Mouse (Mus musculus) heart, adult 2 months (tissue): ENCODE results near the gene Zfp759. TPM values are rescaled to one million over a fixed set of nuclear protein-coding genes. Genes with fewer than 3 reads are reported as not detected.
A peak's percentile ranks its signal among the peaks of the same experiment; 100 is the strongest.
"Not testable (repeated sequence)": the region's sequence is repeated elsewhere in the genome, so short reads cannot be mapped to it uniquely, and the experiment has no call there.

ENCODE experiments used
- DNase-seq, 2 experiments: peaks; one replicate each; pipeline ENCODE4 v3.0.0; 2021
- H3K27ac ChIP-seq: fragments of 200-600 bp; 2 replicates; pipeline ENCODE4 v1.8.1; 2022
- H3K27me3 ChIP-seq: fragments of 200-500 bp; 2 replicates; pipeline ENCODE4 v1.6.1; 2012; ENCODE audit warnings: mild to moderate bottlenecking, low read length, inconsistent platforms, mixed read lengths; ENCODE audit not compliant: control insufficient read depth, insufficient read depth
- H3K36me3 ChIP-seq: fragments of 200-500 bp; 2 replicates; pipeline ENCODE4 v1.6.1; 2012; ENCODE audit warnings: low read length, inconsistent platforms; ENCODE audit not compliant: control insufficient read depth, insufficient read depth
- H3K4me1 ChIP-seq: fragments of 200-500 bp; 2 replicates; pipeline ENCODE4 v1.6.1; 2011; ENCODE audit warnings: low read length; ENCODE audit not compliant: control insufficient read depth, insufficient read depth
- H3K4me3 ChIP-seq: fragments of 200-600 bp; 2 replicates; pipeline ENCODE4 v1.8.1; 2022
- H3K79me2 ChIP-seq: fragments of 200-500 bp; replicated peaks from 2 replicates; pipeline ENCODE4 v1.6.1; 2012; ENCODE audit warnings: mild to moderate bottlenecking, inconsistent platforms, low read length, moderate library complexity, mixed read lengths; ENCODE audit not compliant: control insufficient read depth, insufficient read depth
- H3K9ac ChIP-seq: fragments of 200-500 bp; 2 replicates; pipeline ENCODE4 v1.6.1; 2012; ENCODE audit warnings: low read depth, mild to moderate bottlenecking, control low read depth, inconsistent platforms, low read length, mixed read lengths
- CTCF ChIP-seq: fragments of 200-600 bp; IDR thresholded peaks from 2 replicates; pipeline ENCODE4 v1.8.1; 2022; ENCODE audit warnings: antibody characterized with exemption, mild to moderate bottlenecking, moderate library complexity
- EP300 ChIP-seq: fragments of 200-500 bp; IDR thresholded peaks from 2 replicates; pipeline ENCODE4 v1.6.1; 2011; ENCODE audit warnings: low read depth, low read length, control low read depth; ENCODE audit not compliant: insufficient read depth
- POLR2A ChIP-seq: fragments of 200-500 bp; IDR thresholded peaks from 2 replicates; pipeline ENCODE4 v1.6.1; 2011; ENCODE audit warnings: mild to moderate bottlenecking, low read depth, low read length, control low read depth; ENCODE audit not compliant: insufficient read depth
- WGBS: fragments of 180-500 bp; shearing (Covaris S2); methylation state at CpG from one replicate; pipeline ENCODE4 v1.1.7; 2018; 5-methylcytosine and 5-hydroxymethylcytosine counted together
- intact Hi-C: fragments of 180-260 bp; cut with DNase I; formaldehyde crosslinking; loops from one replicate; pipeline ENCODE4 v1.15.1; 2025
- polyA plus RNA-seq: library from polyadenylated mRNA; depleted of rRNA; stranded (reverse); fragments of >200 nt; gene quantifications from 2 replicates; pipeline ENCODE4 v1.2.3, GENCODE M21; 2012; rRNA removed
- total RNA-seq, 2 experiments: library from RNA; stranded (reverse); gene quantifications; 2 replicates each; pipeline ENCODE4 v1.2.3; 2021

The Zfp759 gene
- total and polyA plus RNA-seq, 3 experiments, result 0.59 to 8.2 (median 4.0) TPM

DNA sequence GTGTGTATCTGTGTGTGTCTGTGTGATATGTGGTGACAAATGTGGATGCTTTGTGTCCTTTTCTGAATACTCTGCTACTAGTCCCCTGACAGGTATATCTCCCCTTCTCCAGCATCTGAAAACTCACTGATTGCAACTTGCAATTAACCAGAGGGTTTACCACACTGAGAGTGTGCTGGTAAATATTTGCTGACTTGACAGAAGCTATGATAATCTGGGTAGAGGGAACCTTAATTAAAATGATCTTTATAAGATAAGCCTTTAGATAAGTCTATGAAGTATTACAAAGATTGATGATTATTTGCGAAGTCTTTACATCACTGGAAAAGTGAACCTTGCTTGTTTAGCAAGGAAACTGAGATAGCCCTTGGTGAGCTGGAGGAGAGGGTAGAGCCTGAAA is 3.0 kb downstream of the Zfp759 start:
- Histone ChIP-seq H3K9ac (no peak overlapping the region), H3K27ac (no peak overlapping the region), H3K27me3 (no peaks in the 10 kb centered on the region), H3K4me3 (no peak overlapping the region), H3K4me1 (0 out of 2 replicates have a peak, but pooled peaks cover 2% of the 10 kb centered on the region), H3K79me2 (no peaks in the 10 kb centered on the region), H3K36me3 (peaks cover 3% of the 10 kb centered on the region; the same call in 1 of the 2 replicates)
- 94% methylated on average over 1 of the region's 1 CpGs for WGBS
- intact Hi-C loops, result loop anchor here (10.0 kb wide), 1 partner anchor 50 kb away; the partner anchor contains the start of gene Rsl1
- no peak for TF ChIP-seq CTCF
- TF ChIP-seq POLR2A, result no peak
- TF ChIP-seq EP300, result no peak
- no peak for DNase-seq

DNA sequence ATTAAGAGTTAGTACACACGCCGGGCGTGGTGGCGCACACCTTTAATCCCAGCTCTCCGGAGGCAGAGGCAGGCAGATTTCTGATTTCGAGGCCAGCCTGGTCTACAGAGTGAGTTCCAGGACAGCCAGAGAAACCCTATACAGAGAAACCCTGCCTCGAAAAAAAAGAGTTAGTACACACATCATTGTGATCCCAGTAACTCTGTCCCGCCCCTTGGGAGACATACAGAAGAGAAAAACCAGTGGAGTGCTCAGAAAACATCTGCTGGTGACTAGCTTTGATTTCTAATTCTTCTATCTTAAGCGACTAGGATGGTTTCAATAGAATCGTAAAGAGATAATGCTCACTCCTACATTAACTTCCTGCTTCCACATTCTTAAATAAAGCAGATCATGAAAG is 6.0 kb downstream of the Zfp759 start:
- peak overlapping the region; percentile 55 for H3K4me3 ChIP-seq
- intact Hi-C loops, result loop anchor here (5.0 to 10.0 kb wide), 3 partner anchors 47 to 510 kb away; partner anchors contain the start of genes Gm49345, Rsl1 and Zfp729a
- not testable (repeated sequence) for DNase-seq, H3K9ac ChIP-seq, H3K36me3 ChIP-seq, H3K79me2 ChIP-seq, H3K4me1 ChIP-seq, H3K27ac ChIP-seq, H3K27me3 ChIP-seq
- 73% methylated on average over 10 of the region's 10 CpGs for WGBS

DNA sequence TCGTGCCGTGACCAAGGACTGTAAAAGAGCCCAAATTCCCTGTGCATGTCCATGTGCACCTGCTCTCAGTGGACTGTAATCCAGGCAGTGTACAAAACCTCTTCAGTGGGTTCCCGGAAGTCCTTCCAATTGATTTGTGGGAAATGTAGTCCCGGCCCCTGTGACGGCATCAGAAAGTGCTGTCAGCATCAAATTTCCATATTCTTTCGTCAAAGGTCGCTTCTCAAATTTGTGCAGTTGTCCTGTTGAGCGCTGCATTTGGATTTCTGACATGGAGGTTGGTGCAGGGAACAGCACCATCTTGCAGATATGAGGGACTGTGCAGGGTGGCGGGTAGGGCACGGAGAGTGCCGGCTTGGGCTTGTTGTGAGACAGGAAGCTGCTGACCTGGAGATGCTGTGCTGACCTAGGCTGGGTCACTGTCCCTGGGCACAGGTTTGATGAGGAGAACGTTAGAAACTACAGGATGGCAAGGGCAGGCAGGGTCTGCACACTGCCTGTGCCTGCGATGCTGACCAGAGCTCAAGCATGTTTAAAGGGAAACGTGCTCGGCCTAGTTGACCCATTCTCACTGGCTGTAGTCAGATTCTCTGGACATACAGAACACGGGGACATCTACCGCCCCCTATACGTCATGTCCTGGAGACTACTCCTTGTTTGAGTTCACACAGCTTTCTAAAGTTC is 6.7 kb downstream of the Zfp759 start:
- peak overlapping the region; percentile 61 for H3K27ac ChIP-seq
- intact Hi-C loops, result loop anchor here (1.0 to 10.0 kb wide), 4 partner anchors 20 to 509 kb away; partner anchors contain the start of genes Gm28557, Gm49345, Rsl1 and Zfp729a
- peak; percentile 84 to 86 for DNase-seq
- 0 out of 2 replicates have a peak, but pooled peaks cover 2% of the 10 kb centered on the region for H3K4me1 ChIP-seq
- H3K4me3 ChIP-seq, result peak overlapping the region; percentile 55
- WGBS, result 1% methylated on average over 18 of the region's 18 CpGs
- no peaks in the 10 kb centered on the region for H3K27me3 ChIP-seq
- TF ChIP-seq POLR2A, result 0 out of 2 replicates have a peak, but pooled peaks have one; percentile 48
- no peak; the same call in 1 of the 2 replicates for TF ChIP-seq EP300
- TF ChIP-seq CTCF, result peak; percentile 55
- no peaks in the 10 kb centered on the region for H3K79me2 ChIP-seq
- H3K9ac ChIP-seq, result peak overlapping the region; percentile 83
- peaks cover 3% of the 10 kb centered on the region; the same call in 1 of the 2 replicates for H3K36me3 ChIP-seq

DNA sequence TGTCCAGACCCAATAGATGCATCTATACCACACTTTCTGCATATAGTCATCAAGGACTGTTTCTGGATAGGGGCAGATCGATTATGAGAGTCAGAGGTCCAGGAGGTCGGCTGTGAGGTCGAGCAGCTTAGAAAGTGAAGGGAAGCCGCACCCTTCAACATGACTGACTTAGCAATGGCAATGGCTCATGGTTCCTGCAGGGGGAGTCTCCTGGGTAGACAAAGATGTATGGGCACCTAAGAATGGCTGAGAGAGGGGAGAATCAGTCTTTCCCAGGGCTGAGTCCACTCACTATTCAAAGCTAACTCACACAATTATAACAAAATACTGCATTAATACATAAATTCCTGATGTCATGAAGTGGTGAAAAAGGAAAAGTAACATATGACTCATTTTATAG is 44.7 kb downstream of the Zfp759 start:
- H3K27me3 ChIP-seq, H3K27ac ChIP-seq: not testable (repeated sequence)
- 49% methylated on average over 4 of the region's 4 CpGs for WGBS

DNA sequence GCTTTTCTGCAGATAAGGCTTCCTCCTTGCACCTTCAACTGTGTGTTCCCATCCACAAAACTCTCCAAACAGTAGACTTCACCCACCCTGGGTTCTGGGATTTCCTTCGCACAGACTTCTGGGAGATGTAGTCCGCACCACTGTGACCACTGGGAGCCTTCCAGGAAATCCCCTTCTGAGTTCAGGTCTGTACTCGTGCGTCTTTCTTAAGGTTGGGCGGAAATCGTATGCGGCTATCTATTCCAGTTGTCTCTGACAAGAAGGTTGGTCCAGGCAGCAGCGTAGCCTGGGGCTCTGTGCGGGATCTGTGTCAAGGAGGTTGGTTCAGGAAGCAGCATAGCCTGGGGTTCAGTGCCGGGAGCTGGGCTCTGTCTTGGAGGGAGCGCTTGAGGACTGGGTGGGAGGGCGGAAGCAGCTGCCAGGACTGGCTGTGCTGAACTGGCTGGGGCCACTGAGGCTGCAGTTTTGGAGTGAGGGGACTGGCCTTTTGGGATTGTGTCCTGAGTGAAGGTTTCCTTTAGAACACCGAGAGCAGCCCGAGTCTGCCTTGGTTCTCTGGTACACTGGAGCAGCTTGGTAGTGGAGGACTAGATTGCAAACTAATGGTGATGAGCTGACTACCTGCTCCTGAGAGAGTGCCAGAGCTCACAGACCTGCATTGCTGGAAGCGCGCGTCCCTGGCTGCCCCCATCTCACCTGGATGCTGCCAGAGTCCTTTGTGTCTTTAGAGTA is 51.7 kb downstream of the Zfp759 start, which contains the start of gene Rsl1:
Gene Rsl1, plus strand, starts transcription at position 192 of the 732 bp plus-strand sequence.
- intact Hi-C loops, result loop anchor here (2.0 to 10.0 kb wide), 5 partner anchors 20 to 312 kb away; partner anchors contain the start of genes Zfp429, Zfp712, Zfp759 and Zfp874b
- peak within 1 kb of the TSS; percentile 52 for H3K27ac ChIP-seq

More for the DNA sequence above, 44.7 kb downstream of the Zfp759 start:
- DNase-seq, H3K4me1 ChIP-seq, H3K4me3 ChIP-seq, H3K79me2 ChIP-seq, H3K36me3 ChIP-seq, H3K9ac ChIP-seq, intact Hi-C loops: not testable (repeated sequence)

DNA sequence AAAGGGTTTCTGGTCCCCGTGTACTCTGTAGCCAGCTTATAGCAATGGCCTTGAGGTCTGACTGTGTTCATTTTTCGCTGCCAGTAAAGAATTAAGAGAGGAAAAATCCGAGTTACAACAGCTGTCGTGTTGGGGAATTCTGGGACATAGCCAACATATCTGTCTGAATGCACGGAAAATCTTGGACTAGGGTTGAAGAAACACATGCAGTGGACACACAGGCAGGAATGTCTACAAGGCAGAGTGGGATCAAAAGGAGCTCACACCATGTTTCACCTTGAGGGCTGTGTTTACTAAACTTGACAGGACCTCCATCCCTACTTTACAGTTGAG is 52.2 kb downstream of the Zfp759 start:
- Histone ChIP-seq H3K36me3 (no peaks in the 10 kb centered on the region), H3K4me1 (no peaks in the 10 kb centered on the region), H3K4me3 (peak overlapping the region; percentile 71), H3K27me3 (no peaks in the 10 kb centered on the region), H3K27ac (no peak overlapping the region), H3K79me2 (no peaks in the 10 kb centered on the region), H3K9ac (peak overlapping the region; percentile 42; the same call in 1 of the 2 replicates)
- DNase-seq, result no peak
- TF ChIP-seq CTCF (no peak), POLR2A (no peak), EP300 (no peak)
- 14% methylated on average over 5 of the region's 5 CpGs for WGBS
- intact Hi-C loops, result loop anchor here (2.0 to 10.0 kb wide), 5 partner anchors 19 to 311 kb away; partner anchors contain the start of genes Zfp429, Zfp712, Zfp759 and Zfp874b

More for the DNA sequence above, 51.7 kb downstream of the Zfp759 start, which contains the start of gene Rsl1:
- TF ChIP-seq POLR2A, result peak; percentile 46; the same call in 1 of the 2 replicates
- not testable (repeated sequence) for H3K36me3 ChIP-seq, H3K27me3 ChIP-seq, H3K4me1 ChIP-seq, H3K79me2 ChIP-seq
- peak; percentile 83 to 88 for DNase-seq
- H3K4me3 ChIP-seq, result peak within 1 kb of the TSS; percentile 71
- WGBS, result 0% methylated on average over 17 of the region's 17 CpGs
- peak within 1 kb of the TSS; percentile 92 for H3K9ac ChIP-seq

Other genes starting within 250 kb of the Zfp759 start
- gene Gm10767, start 216.7 kb upstream of the Zfp759 start, total RNA-seq, result under 1 TPM; 0.76 to 0.98 TPM
- gene Gm10767, start 216.7 kb upstream of the Zfp759 start, polyA plus RNA-seq, result 0.18 and 0.61 TPM in 2 replicates
- gene Zfp712, start 60.5 kb upstream of the Zfp759 start, total RNA-seq, result 1 to 10 TPM; 1.5 to 1.6 TPM
- gene Zfp712, start 60.5 kb upstream of the Zfp759 start, polyA plus RNA-seq, result 0.23 and 0.70 TPM in 2 replicates
- 1 to 10 TPM; 1.1 to 1.2 TPM for gene Zfp708, start 23.7 kb upstream of the Zfp759 start, total RNA-seq
- 0.10 and 1.1 TPM in 2 replicates for gene Zfp708, start 23.7 kb upstream of the Zfp759 start, polyA plus RNA-seq
- gene Gm28557, start 13.1 kb upstream of the Zfp759 start, total RNA-seq, result 1 to 10 TPM; 3.5 to 4.0 TPM
- 1.2 and 2.0 TPM in 2 replicates for gene Gm28557, start 13.1 kb upstream of the Zfp759 start, polyA plus RNA-seq
- 1 to 10 TPM in 1 of 2 experiments, under 1 TPM in 1; 0.70 to 1.1 TPM for gene Rslcan18, start 5.4 kb upstream of the Zfp759 start, total RNA-seq
- gene Rslcan18, start 5.4 kb upstream of the Zfp759 start, polyA plus RNA-seq, result 0.29 and 0.70 TPM in 2 replicates
- gene Rsl1, start 51.5 kb downstream of the Zfp759 start, total RNA-seq, result 1 to 10 TPM; 3.0 to 3.4 TPM
- 1.5 and 2.5 TPM in 2 replicates for gene Rsl1, start 51.5 kb downstream of the Zfp759 start, polyA plus RNA-seq
- 1 to 10 TPM in 1 of 2 experiments, under 1 TPM in 1; 0.66 to 1.1 TPM for gene Zfp455, start 72.8 kb downstream of the Zfp759 start, total RNA-seq
- 0.33 and 0.35 TPM in 2 replicates for gene Zfp455, start 72.8 kb downstream of the Zfp759 start, polyA plus RNA-seq
- gene Zfp458, start 156.8 kb downstream of the Zfp759 start, total RNA-seq, result 1 to 10 TPM; 1.5 to 2.3 TPM
- 0.25 and 0.67 TPM in 2 replicates for gene Zfp458, start 156.8 kb downstream of the Zfp759 start, polyA plus RNA-seq
- 1 to 10 TPM; 2.8 to 3.2 TPM for gene Zfp457, start 184.8 kb downstream of the Zfp759 start, total RNA-seq
- gene Zfp457, start 184.8 kb downstream of the Zfp759 start, polyA plus RNA-seq, result 1.0 and 2.6 TPM in 2 replicates
- gene Zfp595, start 210.9 kb downstream of the Zfp759 start, total RNA-seq, result 1 to 10 TPM; 2.2 to 2.3 TPM
- gene Zfp595, start 210.9 kb downstream of the Zfp759 start, polyA plus RNA-seq, result 0.66 and 1.1 TPM in 2 replicates
- 1 to 10 TPM in 1 of 2 experiments, under 1 TPM in 1; 0.89 to 1.6 TPM for gene Gm28044, start 238.9 kb downstream of the Zfp759 start, total RNA-seq
- gene Gm28044, start 238.9 kb downstream of the Zfp759 start, polyA plus RNA-seq, result 1.1 TPM in 1 of 2 replicates, not detected in the other
- 1 to 10 TPM in 1 of 2 experiments, under 1 TPM in 1; 0.86 to 1.0 TPM for gene Zfp953, start 238.9 kb downstream of the Zfp759 start, total RNA-seq
- gene Zfp953, start 238.9 kb downstream of the Zfp759 start, polyA plus RNA-seq, result 0.25 and 0.59 TPM in 2 replicates